In the genomic region with DNA sequence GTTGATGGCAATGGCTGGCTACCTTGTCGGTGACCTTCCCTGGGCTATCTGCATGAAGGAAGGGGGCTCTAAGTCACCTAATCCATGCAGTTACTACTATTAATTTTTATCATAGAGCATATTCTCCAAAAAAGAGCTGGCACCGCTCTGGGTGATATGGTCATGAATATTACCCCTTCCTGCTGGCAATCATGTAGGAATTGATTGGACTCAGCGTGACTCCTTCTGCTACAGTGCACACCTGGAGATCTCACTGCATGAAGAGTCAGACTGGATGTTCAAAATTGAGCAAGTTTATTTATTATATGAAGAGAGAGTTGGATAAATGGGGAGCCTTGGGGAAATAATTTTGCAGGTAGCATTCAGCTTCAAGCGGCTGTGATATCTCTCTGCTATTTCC, we compare ENCODE assay signal across 13 mouse cellular contexts.
"Had no signal": no experiment of that assay in that cellular context is flagged by ENCODE, and none has a peak within 500 bp of the region (broad histone marks: within the 10 kb centered on the region; RNA-seq: fewer than 3 reads in every experiment).

No protein-coding gene starts in this region.

- DNase-seq: cerebellum, adult 2 months; cerebellum, adult 9-10 months; cerebellum, postnatal 25 days; cerebellum, postnatal 36 days; embryo, embryonic 11 days; forebrain, postnatal 0 days; gastrocnemius, adult 2 months; gastrocnemius, postnatal 10 days; gastrocnemius, postnatal 14 days; gastrocnemius, postnatal 25 days; gastrocnemius, postnatal 36 days; heart, adult 18-20 months; heart, adult 2 months had no signal
